Mouse (Mus musculus) spleen, adult 2 months (tissue): ENCODE data around the gene Mecr.

Source experiments
- CTCF ChIP-seq: fragments of 200-500 bp; IDR thresholded peaks from 2 replicates; pipeline ENCODE4 v1.5.1; 2011; ENCODE audit warnings: mild to moderate bottlenecking, inconsistent platforms; ENCODE audit not compliant: insufficient read depth, insufficient read length, insufficient replicate concordance; ENCODE audit errors: extremely low read depth
- POLR2A ChIP-seq: fragments of 200-500 bp; IDR thresholded peaks from 2 replicates; pipeline ENCODE4 v1.6.1; 2011; ENCODE audit warnings: low read depth, low read length, inconsistent platforms

- no peak for TF ChIP-seq POLR2A
- TF ChIP-seq CTCF: peak; percentile 96
Measured at GRCm38 (mm10) chr4:131837872-131838524, 5.3 kb upstream of the Mecr start, which contains the start of gene Ptpru.
